Mouse (Mus musculus) cortical plate, adult 2 months (tissue): ENCODE measurements around the gene Ago4.
"Not testable (repeated sequence)": the region's sequence is repeated elsewhere in the genome, so short reads cannot be mapped to it uniquely, and the experiment has no call there.

Source experiments
- CTCF ChIP-seq: fragments of 200-500 bp; IDR thresholded peaks from 2 replicates; pipeline ENCODE4 v1.5.1; 2011; ENCODE audit warnings: mild to moderate bottlenecking, control low read depth, low read length; ENCODE audit not compliant: insufficient read depth; ENCODE audit errors: extremely low read depth
- POLR2A ChIP-seq: fragments of 200-500 bp; IDR thresholded peaks from 2 replicates; pipeline ENCODE4 v1.6.1; 2011; ENCODE audit warnings: mild to moderate bottlenecking, low read length, control low read depth; ENCODE audit not compliant: insufficient read depth; ENCODE audit errors: extremely low read depth

- TF ChIP-seq CTCF, POLR2A: not testable (repeated sequence)
These were observed 2.4 kb upstream of the Ago4 start for GRCm38 (mm10) chr4:126535631-126536030.
